Mouse (Mus musculus): ENCODE measurements around the gene Cdyl. TPM values are rescaled to one million over a fixed set of nuclear protein-coding genes. Genes with fewer than 3 reads are reported as not detected.

The Cdyl gene
- polyA plus RNA-seq, 1 experiment: 6.8 TPM

- H3K4me1 ChIP-seq (ENCODE audit: control insufficient read depth, insufficient read depth, low read length): 0 out of 2 replicates have a peak, but pooled peaks cover 4% of the 10 kb centered on the region
- no peak for TF ChIP-seq CTCF (IDR thresholded peaks at IDR 0.05; ENCODE audit: extremely low read depth, insufficient read depth, low read length)
- TF ChIP-seq POLR2A (IDR thresholded peaks at IDR 0.05; ENCODE audit: extremely low read depth, insufficient read depth, low read length): no peak
- H3K27ac ChIP-seq (ENCODE audit: insufficient read depth, low read length): no peak overlapping the region
- H3K4me3 ChIP-seq (ENCODE audit: insufficient read depth, low read length): no peak overlapping the region
Observed at GRCm38 (mm10) chr13:35789577-35789976, 129.9 kb downstream of the Cdyl start.

DNA sequence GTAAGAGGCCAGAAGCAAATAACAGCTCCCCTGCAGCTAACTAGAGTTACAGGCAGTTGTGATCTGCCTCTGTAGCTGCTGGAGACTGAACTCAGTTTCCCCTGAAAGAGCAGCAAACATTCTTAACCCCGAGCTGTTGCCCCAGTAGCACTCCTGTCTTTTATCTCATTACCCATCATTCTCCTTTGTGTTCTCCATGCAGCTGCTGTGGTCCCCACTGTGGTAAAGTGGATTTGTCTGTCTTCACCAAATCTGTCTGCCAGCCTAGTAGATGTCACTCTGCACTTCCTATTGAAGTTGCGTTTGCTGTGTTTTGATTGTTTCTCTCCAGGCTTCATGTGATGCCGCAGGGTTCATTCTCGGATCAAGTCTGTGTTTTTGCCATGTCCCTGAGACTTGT lies 130.8 kb downstream of the Cdyl start:
- Histone ChIP-seq H3K4me3 (ENCODE audit: insufficient read depth, low read length) (no peak overlapping the region), H3K27ac (ENCODE audit: insufficient read depth, low read length) (no peak overlapping the region), H3K4me1 (ENCODE audit: control insufficient read depth, insufficient read depth, low read length) (0 out of 2 replicates have a peak, but pooled peaks cover 4% of the 10 kb centered on the region)
- TF ChIP-seq POLR2A (IDR thresholded peaks at IDR 0.05; ENCODE audit: extremely low read depth, insufficient read depth, low read length) (no peak), CTCF (IDR thresholded peaks at IDR 0.05; ENCODE audit: extremely low read depth, insufficient read depth, low read length) (no peak)

DNA sequence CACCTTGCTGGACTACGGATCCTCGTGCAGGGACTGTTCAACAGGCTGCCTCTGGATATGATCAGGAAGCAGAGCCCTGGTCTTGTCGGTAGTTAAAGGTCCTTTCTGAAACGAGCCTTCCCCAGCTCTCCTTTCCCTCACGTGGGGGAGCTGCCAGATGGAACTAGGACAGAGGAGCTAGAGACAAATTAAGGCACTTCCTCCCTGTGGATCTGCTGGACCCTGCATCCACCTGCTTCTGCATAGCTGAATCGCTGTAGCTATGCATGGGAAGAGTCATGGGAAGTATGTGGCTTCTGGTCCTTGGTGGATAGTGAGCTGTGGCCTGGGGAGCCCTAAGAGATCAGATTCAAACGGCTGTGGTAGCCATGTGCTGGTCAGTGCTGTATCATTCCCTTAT lies 134.7 kb downstream of the Cdyl start:
- Histone ChIP-seq H3K4me3 (ENCODE audit: insufficient read depth, low read length) (no peak overlapping the region), H3K27ac (ENCODE audit: insufficient read depth, low read length) (no peak overlapping the region), H3K4me1 (ENCODE audit: control insufficient read depth, insufficient read depth, low read length) (0 out of 2 replicates have a peak, but pooled peaks cover 4% of the 10 kb centered on the region)
- TF ChIP-seq CTCF (IDR thresholded peaks at IDR 0.05; ENCODE audit: extremely low read depth, insufficient read depth, low read length) (no peak), POLR2A (IDR thresholded peaks at IDR 0.05; ENCODE audit: extremely low read depth, insufficient read depth, low read length) (no peak)

- Histone ChIP-seq H3K4me3 (ENCODE audit: insufficient read depth, low read length) (no peak overlapping the region), H3K27ac (ENCODE audit: insufficient read depth, low read length) (no peak overlapping the region), H3K4me1 (ENCODE audit: control insufficient read depth, insufficient read depth, low read length) (0 out of 2 replicates have a peak, but pooled peaks cover 4% of the 10 kb centered on the region)
- TF ChIP-seq POLR2A (IDR thresholded peaks at IDR 0.05; ENCODE audit: extremely low read depth, insufficient read depth, low read length) (no peak), CTCF (IDR thresholded peaks at IDR 0.05; ENCODE audit: extremely low read depth, insufficient read depth, low read length) (no peak)
Observed at GRCm38 (mm10) chr13:35794774-35795173, 135.1 kb downstream of the Cdyl start.

GRCm38 (mm10) chr13:35795887-35796286 lies 136.3 kb downstream of the Cdyl start:
- H3K27ac ChIP-seq (ENCODE audit: insufficient read depth, low read length): no peak overlapping the region
- H3K4me3 ChIP-seq (ENCODE audit: insufficient read depth, low read length): no peak overlapping the region
- TF ChIP-seq POLR2A (IDR thresholded peaks at IDR 0.05; ENCODE audit: extremely low read depth, insufficient read depth, low read length) (no peak), CTCF (IDR thresholded peaks at IDR 0.05; ENCODE audit: extremely low read depth, insufficient read depth, low read length) (no peak)
- H3K4me1 ChIP-seq (ENCODE audit: control insufficient read depth, insufficient read depth, low read length): 0 out of 2 replicates have a peak, but pooled peaks cover 4% of the 10 kb centered on the region

- H3K4me1 ChIP-seq (ENCODE audit: control insufficient read depth, insufficient read depth, low read length): 0 out of 2 replicates have a peak, but pooled peaks cover 4% of the 10 kb centered on the region
- TF ChIP-seq CTCF (IDR thresholded peaks at IDR 0.05; ENCODE audit: extremely low read depth, insufficient read depth, low read length) (no peak), POLR2A (IDR thresholded peaks at IDR 0.05; ENCODE audit: extremely low read depth, insufficient read depth, low read length) (no peak)
- H3K4me3 ChIP-seq (ENCODE audit: insufficient read depth, low read length): no peak overlapping the region
- H3K27ac ChIP-seq (ENCODE audit: insufficient read depth, low read length): no peak overlapping the region
Observed at GRCm38 (mm10) chr13:35796352-35796751, 136.7 kb downstream of the Cdyl start.

GRCm38 (mm10) chr13:35797811-35798522 lies 138.3 kb downstream of the Cdyl start:
- Histone ChIP-seq H3K27ac (ENCODE audit: insufficient read depth, low read length) (no peak overlapping the region), H3K4me3 (ENCODE audit: insufficient read depth, low read length) (no peak overlapping the region), H3K4me1 (ENCODE audit: control insufficient read depth, insufficient read depth, low read length) (0 out of 2 replicates have a peak, but pooled peaks cover 4% of the 10 kb centered on the region)
- TF ChIP-seq CTCF (IDR thresholded peaks at IDR 0.05; ENCODE audit: extremely low read depth, insufficient read depth, low read length) (no peak), POLR2A (IDR thresholded peaks at IDR 0.05; ENCODE audit: extremely low read depth, insufficient read depth, low read length) (no peak)

GRCm38 (mm10) chr13:35798645-35799044 lies 139.0 kb downstream of the Cdyl start:
- H3K4me3 ChIP-seq (ENCODE audit: insufficient read depth, low read length): no peak overlapping the region
- H3K27ac ChIP-seq (ENCODE audit: insufficient read depth, low read length): no peak overlapping the region
- TF ChIP-seq CTCF (IDR thresholded peaks at IDR 0.05; ENCODE audit: extremely low read depth, insufficient read depth, low read length) (peak; percentile 48), POLR2A (IDR thresholded peaks at IDR 0.05; ENCODE audit: extremely low read depth, insufficient read depth, low read length) (no peak)
- H3K4me1 ChIP-seq (ENCODE audit: control insufficient read depth, insufficient read depth, low read length): 0 out of 2 replicates have a peak, but pooled peaks cover 4% of the 10 kb centered on the region

DNA sequence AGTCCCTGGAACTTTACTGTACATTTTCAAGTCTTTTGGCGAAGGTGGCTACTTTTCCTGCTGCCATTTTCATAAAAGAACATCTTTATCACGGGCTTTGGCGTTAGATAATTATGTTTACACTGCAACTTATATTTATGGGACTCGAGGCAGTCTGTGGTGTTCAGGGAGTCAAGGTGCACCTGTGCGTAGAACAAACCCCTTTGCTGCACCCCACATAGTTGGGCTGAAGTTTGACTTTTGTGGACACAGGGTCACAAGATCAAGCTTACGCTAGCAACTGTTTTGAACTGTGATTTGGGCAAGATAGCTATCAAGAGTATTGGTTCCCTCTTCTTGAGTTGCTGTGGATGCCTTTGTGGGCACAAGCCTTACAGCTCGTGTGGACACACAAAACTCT lies 140.6 kb downstream of the Cdyl start:
- TF ChIP-seq CTCF (IDR thresholded peaks at IDR 0.05; ENCODE audit: extremely low read depth, insufficient read depth, low read length) (no peak), POLR2A (IDR thresholded peaks at IDR 0.05; ENCODE audit: extremely low read depth, insufficient read depth, low read length) (no peak)
- H3K4me3 ChIP-seq (ENCODE audit: insufficient read depth, low read length): no peak overlapping the region
- H3K27ac ChIP-seq (ENCODE audit: insufficient read depth, low read length): no peak overlapping the region
- no peaks in the 10 kb centered on the region for H3K4me1 ChIP-seq (ENCODE audit: control insufficient read depth, insufficient read depth, low read length)

- H3K27ac ChIP-seq (ENCODE audit: insufficient read depth, low read length): no peak overlapping the region
Observed at GRCm38 (mm10) chr13:35805727-35806126, 146.1 kb downstream of the Cdyl start.

More at GRCm38 (mm10) chr13:35805727-35806126, 146.1 kb downstream of the Cdyl start:
- peaks cover 2% of the 10 kb centered on the region; the same call in 1 of the 2 replicates for H3K4me1 ChIP-seq (ENCODE audit: control insufficient read depth, insufficient read depth, low read length)
- no peak overlapping the region for H3K4me3 ChIP-seq (ENCODE audit: insufficient read depth, low read length)
- TF ChIP-seq POLR2A (IDR thresholded peaks at IDR 0.05; ENCODE audit: extremely low read depth, insufficient read depth, low read length) (no peak), CTCF (IDR thresholded peaks at IDR 0.05; ENCODE audit: extremely low read depth, insufficient read depth, low read length) (no peak)

All from cortical plate, adult 2 months (tissue).